Mouse (Mus musculus): ENCODE measurements around the gene Dusp22. TPM values are rescaled to one million over a fixed set of nuclear protein-coding genes. Genes with fewer than 3 reads are reported as not detected.
A peak's percentile ranks its signal among the peaks of the same experiment; 100 is the strongest.

Dusp22 gene
- polyA plus RNA-seq (2016; fragmentation: Nextera tagmentation; extraction: Ambion mirVana), result 6.7 and 7.1 TPM in 2 replicates

DNA sequence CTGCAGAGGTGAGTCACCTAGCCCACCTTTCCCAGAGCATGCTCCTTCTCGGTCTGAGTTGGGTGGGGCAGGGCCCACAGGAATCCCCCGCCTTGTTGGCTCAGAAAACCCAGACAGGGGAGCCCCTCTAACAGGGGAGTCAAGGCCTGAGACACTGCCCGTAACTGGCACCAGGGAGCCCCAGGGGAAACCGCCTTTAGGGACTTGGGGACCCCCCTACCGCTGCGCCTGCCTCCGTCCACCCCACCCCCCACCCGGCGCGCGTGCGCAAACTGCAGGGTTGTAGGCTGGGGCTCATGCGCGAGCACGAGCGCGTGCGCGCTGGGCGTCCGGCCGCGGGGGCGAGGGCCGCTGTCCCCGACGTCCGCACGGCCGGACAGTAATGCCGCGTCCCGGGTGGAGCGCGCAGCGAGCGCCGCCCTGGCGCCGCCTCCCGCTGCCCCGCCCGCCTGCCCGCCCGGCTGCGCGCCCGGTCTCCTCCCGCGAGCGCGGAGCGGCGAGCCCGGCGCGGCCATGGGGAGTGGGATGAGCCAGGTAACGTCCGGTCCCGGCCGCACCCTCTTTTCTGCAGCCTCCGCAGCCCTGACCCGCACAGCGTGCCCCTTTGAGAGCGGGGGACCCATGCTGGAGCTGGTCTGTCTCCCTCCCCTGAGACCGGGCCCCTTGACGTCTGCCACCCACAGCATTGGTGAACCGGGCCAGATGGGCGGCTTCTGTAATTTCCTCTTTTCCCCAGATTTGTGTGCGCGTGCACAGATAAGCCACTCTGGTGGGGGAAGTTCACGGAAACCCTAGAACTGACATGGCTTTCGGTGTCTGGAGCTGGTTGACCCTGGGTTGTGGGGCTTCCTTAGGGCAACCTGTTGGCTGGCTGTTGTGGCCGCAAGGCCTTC is at the start of gene Dusp22:
TSS of gene Dusp22 (plus strand) at position 387 of the 893 bp plus-strand sequence.
- H3K36me3 ChIP-seq, result no peaks in the 10 kb centered on the region
- H3K4me1 ChIP-seq, result peaks cover 7% of the 10 kb centered on the region; the same call in 1 of the 2 replicates
- no peak within 1 kb of the TSS for H3K27ac ChIP-seq
- WGBS (ENCODE audit: insufficient replicate concordance), result 1% methylated on average over 66 of the region's 74 CpGs
- peak within 1 kb of the TSS; percentile 72 for H3K4me2 ChIP-seq
- H3K9ac ChIP-seq, result peak within 1 kb of the TSS; percentile 52
- ATAC-seq, result peak; percentile 81
- H3K4me3 ChIP-seq, result peak within 1 kb of the TSS; percentile 57
- H3K9me3 ChIP-seq (replicated peaks), result no peaks in the 10 kb centered on the region
- H3K27me3 ChIP-seq (replicated peaks), result peaks cover 26% of the 10 kb centered on the region

DNA sequence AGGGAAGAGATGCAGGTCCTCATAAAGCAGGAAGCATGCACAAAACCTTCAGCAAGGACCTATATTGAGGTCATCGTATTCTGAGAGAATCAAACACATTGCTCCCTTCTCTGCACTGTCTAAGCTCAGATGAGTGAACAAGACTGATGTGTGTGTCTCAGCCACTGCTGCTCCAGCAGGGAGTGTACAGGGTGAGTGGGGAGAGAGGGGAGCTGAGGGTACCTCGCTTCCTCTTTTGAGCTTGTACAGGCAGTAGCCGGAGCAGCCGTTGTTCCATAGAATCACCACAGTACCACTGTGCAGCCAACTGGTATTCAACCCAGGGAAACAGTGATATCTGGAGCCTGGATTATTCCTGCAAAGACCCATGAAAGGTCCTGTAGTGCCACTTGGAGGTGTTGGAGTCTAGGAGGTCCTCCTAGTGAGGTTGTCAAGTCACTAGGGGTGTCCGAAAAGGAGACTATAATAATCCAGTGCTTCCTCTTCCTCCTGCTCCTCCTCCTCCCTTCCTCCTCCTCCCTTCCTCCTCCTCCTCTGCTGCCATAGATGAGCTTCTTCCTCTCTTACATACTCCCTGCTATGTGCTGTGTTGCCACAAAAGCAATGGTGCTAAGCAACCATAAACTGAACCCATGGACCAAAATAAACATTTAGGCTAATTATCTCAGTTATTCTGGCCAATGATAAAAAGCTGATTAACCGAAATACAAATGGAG is 47.6 kb upstream of the Dusp22 start:
- ATAC-seq, result no peak
- WGBS (ENCODE audit: insufficient replicate concordance), result 40% methylated on average over 6 of the region's 6 CpGs
- H3K27me3 ChIP-seq (replicated peaks), result no peaks in the 10 kb centered on the region
- H3K9me3 ChIP-seq (replicated peaks), result no peaks in the 10 kb centered on the region
- H3K36me3 ChIP-seq, result no peaks in the 10 kb centered on the region
- H3K9ac ChIP-seq, result no peak overlapping the region
- no peak overlapping the region for H3K4me2 ChIP-seq
- H3K27ac ChIP-seq, result no peak overlapping the region
- no peak overlapping the region for H3K4me3 ChIP-seq
- no peaks in the 10 kb centered on the region for H3K4me1 ChIP-seq

DNA sequence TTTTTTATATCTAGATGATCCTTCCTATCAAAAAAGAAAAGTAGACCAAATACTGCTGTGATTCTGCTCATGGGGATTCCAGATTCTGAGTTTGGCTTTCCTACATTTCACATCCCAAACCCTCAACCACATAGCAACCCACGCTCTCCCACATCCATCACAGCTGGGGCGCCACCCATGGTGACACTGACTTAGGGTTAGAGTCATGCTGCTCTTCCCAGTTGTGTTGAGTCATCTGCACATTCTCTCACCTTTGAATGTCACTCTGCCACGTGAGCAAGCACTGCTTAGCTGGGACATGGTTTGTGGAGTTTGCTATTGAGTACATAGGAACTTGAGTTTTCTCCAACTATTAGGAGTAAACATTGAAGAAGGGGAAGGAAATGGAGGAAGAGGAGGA is 40.1 kb upstream of the Dusp22 start:
- H3K4me3 ChIP-seq, result no peak overlapping the region
- no peak overlapping the region for H3K27ac ChIP-seq
- no peaks in the 10 kb centered on the region for H3K36me3 ChIP-seq
- H3K27me3 ChIP-seq (replicated peaks), result no peaks in the 10 kb centered on the region; the same call in 1 of the 2 replicates
- ATAC-seq, result no peak
- no peak overlapping the region for H3K9ac ChIP-seq
- WGBS (ENCODE audit: insufficient replicate concordance), result 39% methylated on average over 3 of the region's 3 CpGs
- no peaks in the 10 kb centered on the region for H3K9me3 ChIP-seq (replicated peaks)
- no peaks in the 10 kb centered on the region for H3K4me1 ChIP-seq
- H3K4me2 ChIP-seq, result no peak overlapping the region

DNA sequence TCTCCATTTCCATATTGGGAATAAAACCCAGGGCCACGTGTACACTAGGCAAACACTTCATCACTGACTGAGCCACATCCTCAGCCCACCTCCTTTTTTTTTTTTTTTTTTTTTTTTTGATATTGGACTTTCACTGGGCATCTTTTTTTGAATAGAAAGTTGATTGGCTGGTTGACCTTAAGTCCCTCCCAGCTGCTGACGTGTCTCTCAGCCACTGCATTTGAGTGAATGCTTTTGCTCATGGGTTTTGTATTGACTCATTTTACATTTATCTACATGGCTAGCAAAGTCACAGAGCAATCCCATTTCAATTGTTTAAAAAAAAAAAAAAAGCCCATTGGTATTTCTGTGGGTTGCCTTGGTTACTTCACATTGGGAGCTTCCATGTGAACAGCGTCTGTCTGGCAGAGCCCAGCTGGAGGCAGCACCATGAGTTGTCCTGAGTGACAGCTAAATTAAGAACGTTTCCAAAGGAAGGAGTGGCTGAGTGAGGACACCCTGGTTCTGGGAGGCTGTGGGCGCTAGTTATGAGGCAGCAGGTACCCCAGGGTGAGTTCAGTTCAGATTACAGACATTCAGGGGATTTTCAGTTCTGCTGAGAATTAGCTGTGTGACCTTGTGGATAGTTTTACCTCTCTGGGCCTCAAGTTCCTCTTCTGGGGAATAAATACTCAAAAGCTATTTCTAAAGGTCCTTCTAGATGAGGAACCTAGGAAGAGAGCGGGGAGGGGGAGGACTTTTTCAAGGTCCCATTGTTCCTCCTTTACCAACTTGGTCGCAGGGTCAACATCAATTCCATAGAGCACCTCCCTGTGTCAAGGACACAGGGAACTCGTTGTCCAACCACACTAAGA is 31.4 kb upstream of the Dusp22 start:
- 47% methylated on average over 8 of the region's 8 CpGs for WGBS (ENCODE audit: insufficient replicate concordance)
- no peaks in the 10 kb centered on the region for H3K36me3 ChIP-seq
- H3K27me3 ChIP-seq (replicated peaks), result no peaks in the 10 kb centered on the region
- H3K9ac ChIP-seq, result no peak overlapping the region
- no peaks in the 10 kb centered on the region for H3K9me3 ChIP-seq (replicated peaks)
- H3K27ac ChIP-seq, result no peak overlapping the region
- no peak overlapping the region for H3K4me2 ChIP-seq
- H3K4me3 ChIP-seq, result no peak overlapping the region
- ATAC-seq, result no peak
- no peaks in the 10 kb centered on the region for H3K4me1 ChIP-seq

DNA sequence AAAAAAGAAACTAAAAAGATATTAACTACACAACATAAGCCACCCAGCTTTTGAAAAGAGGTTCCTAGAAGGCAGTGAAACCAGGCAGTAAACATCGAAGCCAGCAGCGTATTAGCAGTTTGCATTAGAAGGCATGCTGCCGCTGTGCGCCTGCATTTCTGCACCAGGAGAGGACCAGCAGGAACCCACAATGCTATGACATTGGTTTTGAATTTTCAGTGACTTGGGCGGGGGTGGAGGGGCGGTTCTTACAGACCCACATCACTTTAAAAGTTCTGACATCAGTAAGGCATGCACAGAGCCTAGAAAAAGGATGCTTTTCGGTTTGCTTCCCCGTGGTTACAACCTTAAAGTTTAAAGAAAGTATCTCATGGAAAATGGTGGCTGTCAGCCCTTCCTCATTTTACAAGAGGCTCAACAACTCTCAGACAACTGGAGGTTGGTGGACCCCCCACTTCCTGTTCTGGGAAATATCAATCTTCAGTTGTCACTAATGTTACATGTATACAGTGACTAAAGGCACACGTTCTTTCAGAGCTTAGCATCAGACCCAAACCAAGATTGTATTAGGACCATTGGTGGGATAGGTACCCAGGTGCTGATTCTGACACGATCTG is 29.9 kb upstream of the Dusp22 start:
- Histone ChIP-seq H3K36me3 (no peaks in the 10 kb centered on the region), H3K4me2 (no peak overlapping the region), H3K27me3 (replicated peaks) (no peaks in the 10 kb centered on the region), H3K4me3 (no peak overlapping the region), H3K9me3 (replicated peaks) (no peaks in the 10 kb centered on the region), H3K27ac (no peak overlapping the region), H3K9ac (no peak overlapping the region), H3K4me1 (no peaks in the 10 kb centered on the region)
- no peak for ATAC-seq
- WGBS (ENCODE audit: insufficient replicate concordance), result 41% methylated on average over 10 of the region's 10 CpGs

DNA sequence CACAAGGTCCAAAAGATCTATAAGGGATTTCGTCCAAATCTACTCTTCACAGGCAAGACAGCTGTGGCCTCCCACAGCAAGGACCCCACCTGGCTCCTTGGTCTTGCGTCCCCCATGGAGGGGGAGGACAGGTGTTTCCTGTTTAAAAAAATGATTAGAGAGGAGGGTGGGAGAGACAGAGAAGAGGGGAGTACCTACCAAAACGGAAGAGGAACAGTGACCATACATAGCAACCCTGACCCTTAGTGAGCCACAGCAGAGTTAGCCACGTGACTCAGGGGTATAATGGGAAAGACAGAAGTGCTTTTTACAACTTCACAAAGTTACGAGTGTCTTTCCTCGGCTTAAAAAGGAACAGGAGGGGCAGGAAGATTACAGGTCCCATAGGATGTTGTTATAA is 26.8 kb upstream of the Dusp22 start:
- no peak for ATAC-seq
- WGBS (ENCODE audit: insufficient replicate concordance), result 27% methylated on average over 6 of the region's 6 CpGs

DNA sequence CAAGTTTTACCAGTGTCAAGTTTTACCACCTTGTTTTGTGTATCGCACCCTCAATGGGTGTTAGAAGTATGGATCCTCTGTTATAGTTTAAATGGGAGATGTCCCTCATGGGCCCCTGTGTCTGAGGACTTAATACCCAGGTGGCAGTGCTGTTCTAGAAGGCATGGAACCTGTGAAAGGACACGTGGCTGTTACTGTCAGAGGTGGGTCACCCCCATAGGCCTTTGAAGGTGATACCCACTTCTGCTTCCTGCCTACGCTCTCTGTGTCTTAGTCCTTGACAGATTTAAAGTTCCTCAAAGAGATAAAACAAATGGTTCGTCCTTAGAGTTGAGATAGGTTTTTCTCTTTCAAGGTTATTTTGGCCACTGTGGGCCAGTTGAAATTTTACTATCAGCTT is 23.3 kb upstream of the Dusp22 start:
- H3K9ac ChIP-seq, result no peak overlapping the region
- no peaks in the 10 kb centered on the region for H3K36me3 ChIP-seq
- H3K27me3 ChIP-seq (replicated peaks), result no peaks in the 10 kb centered on the region
- WGBS (ENCODE audit: insufficient replicate concordance), result 36% methylated on average over 4 of the region's 4 CpGs
- H3K4me1 ChIP-seq, result no peaks in the 10 kb centered on the region
- H3K4me2 ChIP-seq, result no peak overlapping the region
- H3K27ac ChIP-seq, result no peak overlapping the region
- ATAC-seq, result no peak
- H3K4me3 ChIP-seq, result no peak overlapping the region
- no peaks in the 10 kb centered on the region for H3K9me3 ChIP-seq (replicated peaks)

More for the DNA sequence above, 26.8 kb upstream of the Dusp22 start:
- no peak overlapping the region for H3K27ac ChIP-seq
- no peak overlapping the region for H3K4me2 ChIP-seq
- no peak overlapping the region for H3K4me3 ChIP-seq
- no peaks in the 10 kb centered on the region for H3K36me3 ChIP-seq
- H3K9me3 ChIP-seq (replicated peaks), result no peaks in the 10 kb centered on the region
- H3K27me3 ChIP-seq (replicated peaks), result no peaks in the 10 kb centered on the region
- H3K4me1 ChIP-seq, result no peaks in the 10 kb centered on the region
- no peak overlapping the region for H3K9ac ChIP-seq

DNA sequence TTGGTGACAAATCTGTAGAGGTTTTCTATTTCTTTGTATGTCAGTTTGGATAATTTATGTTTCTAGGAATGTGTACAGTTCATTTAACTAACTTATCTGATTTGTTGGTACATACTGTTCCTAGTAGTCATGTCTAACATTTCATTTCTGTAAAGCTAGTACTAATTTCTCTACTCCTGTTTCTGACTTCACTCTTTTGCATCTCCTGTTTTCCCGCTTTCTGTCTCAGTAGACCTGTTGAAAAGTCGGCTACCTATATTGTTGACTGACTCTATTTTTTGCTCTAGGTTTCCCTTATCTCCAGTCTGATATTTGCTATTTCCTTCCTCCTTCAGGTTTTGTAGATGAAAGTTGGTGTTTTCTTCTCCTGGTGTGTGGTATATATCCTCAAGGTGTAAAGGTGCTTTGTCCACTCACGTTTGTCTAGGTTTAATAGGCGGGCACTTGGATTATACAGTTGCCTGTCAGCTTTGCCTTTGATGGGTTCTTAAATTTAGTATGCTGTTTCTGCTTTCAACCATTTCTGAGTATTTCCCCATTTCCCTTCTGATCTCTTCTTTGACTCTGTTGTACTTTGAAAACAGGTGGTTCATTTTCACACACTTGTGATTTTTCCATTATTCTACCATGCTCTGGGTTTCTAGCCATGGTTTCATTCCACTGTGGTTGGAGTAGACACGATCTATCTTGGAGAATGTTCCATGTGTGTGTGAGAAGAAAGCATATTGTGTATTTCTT is 21.3 kb upstream of the Dusp22 start:
- Histone ChIP-seq H3K4me1 (no peaks in the 10 kb centered on the region), H3K9me3 (replicated peaks) (no peaks in the 10 kb centered on the region), H3K9ac (no peak overlapping the region), H3K36me3 (no peaks in the 10 kb centered on the region), H3K4me3 (no peak overlapping the region), H3K27ac (no peak overlapping the region), H3K4me2 (no peak overlapping the region), H3K27me3 (replicated peaks) (no peaks in the 10 kb centered on the region)
- 61% methylated on average over 5 of the region's 5 CpGs for WGBS (ENCODE audit: insufficient replicate concordance)
- no peak for ATAC-seq

DNA sequence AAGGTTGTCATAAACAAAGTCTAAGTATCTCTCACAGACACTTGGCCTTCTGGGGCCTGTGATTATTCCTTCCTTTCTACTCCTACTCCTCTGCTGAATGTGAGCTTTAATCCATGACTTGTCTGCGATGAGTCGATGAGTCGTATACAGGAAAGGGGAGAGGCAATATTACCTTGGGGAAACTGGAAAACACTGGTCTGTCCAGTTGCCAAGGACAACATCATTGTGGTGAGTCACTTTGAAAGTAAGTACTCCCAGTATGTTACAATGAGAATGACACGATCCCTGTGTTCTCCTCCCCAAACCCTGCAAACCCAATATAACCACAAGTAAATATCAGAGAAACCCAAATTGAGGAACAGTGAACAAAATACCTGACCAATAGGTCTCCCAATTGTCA is 17.7 kb upstream of the Dusp22 start:
- Histone ChIP-seq H3K27ac (no peak overlapping the region), H3K9me3 (replicated peaks) (no peaks in the 10 kb centered on the region), H3K4me1 (no peaks in the 10 kb centered on the region), H3K4me2 (no peak overlapping the region), H3K36me3 (no peaks in the 10 kb centered on the region), H3K9ac (no peak overlapping the region), H3K27me3 (replicated peaks) (no peaks in the 10 kb centered on the region), H3K4me3 (no peak overlapping the region)
- ATAC-seq, result no peak
- WGBS (ENCODE audit: insufficient replicate concordance), result 65% methylated on average over 4 of the region's 4 CpGs

DNA sequence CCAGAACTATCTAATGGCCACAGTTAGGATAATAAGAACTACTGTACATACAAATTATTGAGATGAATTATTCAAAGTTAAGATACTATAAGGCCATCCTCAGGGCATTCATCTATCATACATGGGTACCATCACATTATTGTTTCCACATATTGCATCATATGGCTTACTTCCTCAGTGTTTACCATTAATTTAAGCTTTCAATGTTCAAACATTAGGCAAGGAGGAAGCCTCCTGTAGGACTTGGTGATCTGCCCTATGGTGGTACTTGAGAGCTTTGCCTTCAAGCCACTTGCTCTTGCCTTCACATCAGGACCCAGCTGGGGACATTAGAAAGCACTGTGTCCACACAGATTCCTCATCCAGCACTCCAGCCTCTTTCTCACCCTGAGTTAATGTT is 11.3 kb upstream of the Dusp22 start:
- Histone ChIP-seq H3K9ac (no peak overlapping the region), H3K4me3 (no peak overlapping the region), H3K9me3 (replicated peaks) (no peaks in the 10 kb centered on the region), H3K36me3 (no peaks in the 10 kb centered on the region), H3K4me2 (no peak overlapping the region), H3K27me3 (replicated peaks) (no peaks in the 10 kb centered on the region), H3K27ac (no peak overlapping the region), H3K4me1 (no peaks in the 10 kb centered on the region)
- ATAC-seq, result no peak

DNA sequence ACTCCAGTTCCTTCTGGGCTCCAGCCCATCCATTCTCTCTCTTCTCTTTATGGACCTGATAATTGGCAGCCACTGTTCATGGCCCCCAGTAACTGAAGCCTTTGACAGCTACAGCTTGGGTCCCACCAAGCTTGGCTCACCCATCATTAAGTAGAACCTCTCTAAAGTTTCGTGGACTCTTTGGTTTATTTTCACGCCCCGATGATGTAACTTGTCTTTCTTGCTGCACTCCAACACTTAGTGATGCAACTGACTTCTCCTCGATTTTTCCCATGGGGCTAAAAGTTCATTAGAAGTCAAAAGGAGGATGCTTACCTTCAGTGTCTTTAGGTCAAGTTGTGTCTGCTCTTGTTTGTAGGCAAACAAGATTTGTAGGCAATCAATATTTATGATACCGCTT is 10.6 kb upstream of the Dusp22 start:
- H3K4me2 ChIP-seq, result no peak overlapping the region
- H3K9ac ChIP-seq, result no peak overlapping the region
- no peak for ATAC-seq
- H3K36me3 ChIP-seq, result no peaks in the 10 kb centered on the region
- no peaks in the 10 kb centered on the region for H3K4me1 ChIP-seq
- no peak overlapping the region for H3K4me3 ChIP-seq
- no peak overlapping the region for H3K27ac ChIP-seq
- no peaks in the 10 kb centered on the region for H3K27me3 ChIP-seq (replicated peaks)
- H3K9me3 ChIP-seq (replicated peaks), result no peaks in the 10 kb centered on the region
- 74% methylated on average over 5 of the region's 5 CpGs for WGBS (ENCODE audit: insufficient replicate concordance)
